Mouse (Mus musculus) myocyte (in vitro differentiated cells): Measurements from ENCODE around the gene Il1rl1. TPM values are rescaled to one million over a fixed set of nuclear protein-coding genes. Genes with fewer than 3 reads are reported as not detected.
A peak's percentile ranks its signal among the peaks of the same experiment; 100 is the strongest.

ENCODE experiments used
- H3K27me3 ChIP-seq: one replicate; pipeline ENCODE4 v1.6.1; 2011; ENCODE audit not compliant: control insufficient read depth, insufficient read depth, insufficient read length
- H3K36me3 ChIP-seq: one replicate; pipeline ENCODE4 v1.6.1; 2011; ENCODE audit not compliant: control insufficient read depth, insufficient read depth
- H3K4me2 ChIP-seq: one replicate; pipeline ENCODE4 v1.6.1; 2011; ENCODE audit warnings: low read depth, control low read depth
- H3K4me3 ChIP-seq: one replicate; pipeline ENCODE4 v1.5.1; 2011; ENCODE audit warnings: mild to moderate bottlenecking, control low read depth, moderate library complexity
- H3K79me2 ChIP-seq: one replicate; pipeline ENCODE4 v1.6.1; 2011; ENCODE audit not compliant: control insufficient read depth, insufficient read depth
- H3ac ChIP-seq: one replicate; pipeline ENCODE4 v1.6.1; 2011; ENCODE audit not compliant: control insufficient read depth, insufficient read length
- CEBPB ChIP-seq: IDR thresholded peaks from 2 replicates; pipeline ENCODE4 v1.6.1; 2011; ENCODE audit warnings: mild to moderate bottlenecking, moderate library complexity; ENCODE audit not compliant: poor library complexity, insufficient read depth, severe bottlenecking
- E2F4 ChIP-seq: IDR thresholded peaks from one replicate; pipeline ENCODE4 v1.6.1; 2011; ENCODE audit warnings: mild to moderate bottlenecking, control low read depth, moderate library complexity; ENCODE audit not compliant: insufficient read depth
- MAX ChIP-seq: IDR thresholded peaks from one replicate; pipeline ENCODE4 v1.6.1; 2011; ENCODE audit warnings: low read depth, mild to moderate bottlenecking, control low read depth
- MYOD1 ChIP-seq, 3 experiments: IDR thresholded peaks; one replicate each; pipeline ENCODE4 v1.6.1; 2011; ENCODE audit warnings: control low read depth in 2 of 3, low read depth in 2 of 3, mild to moderate bottlenecking in 2 of 3, moderate library complexity in 1 of 3; ENCODE audit not compliant: insufficient read length in 2 of 3, control insufficient read depth in 1 of 3
- MYOG ChIP-seq, 3 experiments: IDR thresholded peaks; one replicate each; pipeline ENCODE4 v1.6.1; 2011; ENCODE audit warnings: control low read depth in 2 of 3, low read depth in 2 of 3, mild to moderate bottlenecking in 2 of 3; ENCODE audit not compliant: insufficient read length in 2 of 3, control insufficient read depth in 1 of 3, insufficient read depth in 1 of 3
- POLR2A ChIP-seq: IDR thresholded peaks from one replicate; pipeline ENCODE4 v1.6.1; 2011; ENCODE audit warnings: low read depth, mild to moderate bottlenecking, control low read depth, moderate library complexity; ENCODE audit not compliant: insufficient read length
- POLR2AphosphoS2 ChIP-seq: IDR thresholded peaks from one replicate; pipeline ENCODE4 v1.6.1; 2011; ENCODE audit warnings: low read depth, control low read depth; ENCODE audit not compliant: insufficient read length
- REST ChIP-seq: IDR thresholded peaks from one replicate; pipeline ENCODE4 v1.6.1; 2011; ENCODE audit warnings: mild to moderate bottlenecking, control low read depth, moderate library complexity; ENCODE audit not compliant: insufficient read depth, insufficient read length
- SRF ChIP-seq: IDR thresholded peaks from one replicate; pipeline ENCODE4 v1.6.1; 2011; ENCODE audit warnings: low read depth; ENCODE audit not compliant: control insufficient read depth, insufficient read length
- TCF12 ChIP-seq: IDR thresholded peaks from one replicate; pipeline ENCODE4 v1.6.1; 2011; ENCODE audit warnings: mild to moderate bottlenecking, control low read depth; ENCODE audit not compliant: poor library complexity, insufficient read depth, severe bottlenecking
- TCF3 ChIP-seq: IDR thresholded peaks from one replicate; pipeline ENCODE4 v1.6.1; 2011; ENCODE audit warnings: low read depth, control low read depth; ENCODE audit not compliant: insufficient read length
- USF1 ChIP-seq: IDR thresholded peaks from one replicate; pipeline ENCODE4 v1.6.1; 2011; ENCODE audit warnings: low read depth, mild to moderate bottlenecking, control low read depth, moderate library complexity
- polyA plus RNA-seq: library from polyadenylated mRNA; unstranded; fragments of >200 nt; fragmentation: generic; extraction: Trizol; gene quantifications from one replicate; pipeline ENCODE4 v1.2.1, GENCODE M21; 2012; ENCODE audit warnings: missing spikeins

The Il1rl1 gene
- polyA plus RNA-seq, 1 experiment = 0.10 TPM

DNA sequence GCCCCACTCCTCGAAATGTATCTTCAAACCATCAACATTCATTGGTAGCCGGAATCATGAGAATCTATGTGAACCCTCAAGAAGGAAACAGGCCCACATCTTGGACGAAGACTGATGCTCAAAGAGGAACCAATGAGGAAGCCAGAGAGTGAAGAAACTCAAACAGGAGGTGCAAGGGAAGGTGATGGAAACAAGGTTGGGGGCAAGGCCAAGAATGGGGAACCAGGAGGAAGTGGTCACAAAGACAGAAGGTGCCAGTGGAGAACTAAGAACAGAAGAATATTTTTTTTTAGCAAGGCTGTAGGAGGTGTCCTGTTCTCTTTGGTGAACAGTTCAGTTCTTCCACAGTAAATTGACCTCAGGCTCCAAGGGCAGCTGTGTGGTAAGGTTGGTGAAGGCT lies 38.0 kb upstream of the Il1rl1 start:
- no peaks in the 10 kb centered on the region for H3K27me3 ChIP-seq
- no peak overlapping the region for H3ac ChIP-seq
- no peaks in the 10 kb centered on the region for H3K79me2 ChIP-seq
- no peaks in the 10 kb centered on the region for H3K36me3 ChIP-seq
- no peak overlapping the region for H3K4me3 ChIP-seq
- TF ChIP-seq MYOG (IDR thresholded peaks at IDR 0.05; ENCODE audit: control insufficient read depth in 1 of 3, insufficient read depth in 1 of 3, insufficient read length in 2 of 3, low read depth in 2 of 3) (no peak), TCF3 (no peak), SRF (no peak), TCF12 (no peak), CEBPB (no peak), USF1 (no peak), MYOD1 (IDR thresholded peaks at IDR 0.05; ENCODE audit: control insufficient read depth in 1 of 3, insufficient read length in 2 of 3, low read depth in 2 of 3) (no peak), MAX (no peak), POLR2AphosphoS2 (no peak), E2F4 (no peak), REST (no peak), POLR2A (no peak)
- H3K4me2 ChIP-seq = no peak overlapping the region

GRCm38 (mm10) chr1:40392535-40392934 lies 36.8 kb upstream of the Il1rl1 start:
- TF ChIP-seq TCF3 = no peak
- no peak for TF ChIP-seq USF1
- no peak for TF ChIP-seq TCF12
- TF ChIP-seq POLR2A = no peak
- TF ChIP-seq E2F4 = no peak
- TF ChIP-seq SRF = no peak
- no peak for TF ChIP-seq MAX
- TF ChIP-seq CEBPB = no peak
- TF ChIP-seq POLR2AphosphoS2 = no peak
- TF ChIP-seq REST = no peak
- no peak for TF ChIP-seq MYOD1 (IDR thresholded peaks at IDR 0.05; ENCODE audit: control insufficient read depth in 1 of 3, insufficient read length in 2 of 3, low read depth in 2 of 3)
- TF ChIP-seq MYOG (IDR thresholded peaks at IDR 0.05; ENCODE audit: control insufficient read depth in 1 of 3, insufficient read depth in 1 of 3, insufficient read length in 2 of 3, low read depth in 2 of 3) = no peak
- H3K4me3 ChIP-seq = no peak overlapping the region
- no peaks in the 10 kb centered on the region for H3K79me2 ChIP-seq

GRCm38 (mm10) chr1:40393214-40393613 lies 36.2 kb upstream of the Il1rl1 start:
- H3K27me3 ChIP-seq = no peaks in the 10 kb centered on the region
- peak overlapping the region; percentile 59 for H3K4me2 ChIP-seq
- no peak overlapping the region for H3ac ChIP-seq
- no peak for TF ChIP-seq TCF12
- no peaks in the 10 kb centered on the region for H3K79me2 ChIP-seq
- no peak overlapping the region for H3K4me3 ChIP-seq
- no peaks in the 10 kb centered on the region for H3K36me3 ChIP-seq

More at GRCm38 (mm10) chr1:40392535-40392934, 36.8 kb upstream of the Il1rl1 start:
- no peaks in the 10 kb centered on the region for H3K36me3 ChIP-seq
- no peaks in the 10 kb centered on the region for H3K27me3 ChIP-seq
- H3K4me2 ChIP-seq = no peak overlapping the region
- no peak overlapping the region for H3ac ChIP-seq

DNA sequence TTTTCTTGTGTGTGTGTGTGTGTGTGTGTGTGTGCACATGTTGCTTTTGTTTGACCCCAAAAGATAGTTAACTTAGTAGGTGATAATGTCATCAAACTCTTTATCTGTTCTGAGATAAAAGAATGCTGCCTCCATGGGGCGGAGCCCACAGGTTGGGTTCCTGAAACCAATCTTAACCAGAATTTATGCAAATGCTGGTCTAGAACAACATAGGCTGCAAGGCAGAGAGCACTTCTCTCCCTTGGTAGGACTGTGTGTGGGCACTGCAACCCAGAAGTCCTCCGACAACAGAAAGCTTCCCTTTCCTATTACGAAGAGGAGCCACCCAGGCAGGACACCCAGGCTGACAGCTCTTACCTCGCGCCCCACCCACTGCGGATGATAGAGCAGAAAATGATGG lies 29.7 kb upstream of the Il1rl1 start:
- no peaks in the 10 kb centered on the region for H3K27me3 ChIP-seq
- no peak overlapping the region for H3K4me3 ChIP-seq
- no peaks in the 10 kb centered on the region for H3K36me3 ChIP-seq
- no peak overlapping the region for H3K4me2 ChIP-seq
- H3ac ChIP-seq = no peak overlapping the region
- H3K79me2 ChIP-seq = no peaks in the 10 kb centered on the region
- TF ChIP-seq REST = no peak
- no peak for TF ChIP-seq TCF12
- TF ChIP-seq MAX = no peak
- TF ChIP-seq CEBPB = no peak
- no peak for TF ChIP-seq MYOG (IDR thresholded peaks at IDR 0.05; ENCODE audit: control insufficient read depth in 1 of 3, insufficient read depth in 1 of 3, insufficient read length in 2 of 3, low read depth in 2 of 3)
- no peak for TF ChIP-seq TCF3
- no peak for TF ChIP-seq POLR2A
- TF ChIP-seq POLR2AphosphoS2 = no peak
- TF ChIP-seq E2F4 = no peak
- no peak for TF ChIP-seq USF1
- TF ChIP-seq SRF = no peak
- no peak for TF ChIP-seq MYOD1 (IDR thresholded peaks at IDR 0.05; ENCODE audit: control insufficient read depth in 1 of 3, insufficient read length in 2 of 3, low read depth in 2 of 3)

DNA sequence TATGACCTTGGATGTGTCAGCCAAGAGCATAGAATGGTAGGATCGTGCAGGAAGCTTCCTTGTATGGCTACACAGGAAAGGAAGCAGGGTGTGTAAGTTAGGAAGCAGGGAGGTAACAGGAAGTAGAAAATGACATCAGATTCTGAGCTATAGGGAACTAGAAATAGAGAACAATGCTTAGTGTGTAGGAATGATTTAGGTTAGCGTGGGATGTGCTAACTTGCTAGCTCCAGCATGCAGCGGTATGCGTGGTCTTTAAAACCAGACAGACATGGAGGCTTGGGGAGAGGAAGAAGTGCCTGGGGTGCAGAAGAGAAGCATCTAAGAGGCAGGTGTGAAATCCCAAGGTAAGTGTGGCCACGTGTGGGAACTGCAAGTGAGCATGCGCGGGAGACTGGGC lies 24.7 kb upstream of the Il1rl1 start:
- Histone ChIP-seq H3ac (no peak overlapping the region), H3K36me3 (no peaks in the 10 kb centered on the region), H3K79me2 (no peaks in the 10 kb centered on the region), H3K27me3 (no peaks in the 10 kb centered on the region), H3K4me2 (no peak overlapping the region), H3K4me3 (no peak overlapping the region)
- TF ChIP-seq REST = no peak
- no peak for TF ChIP-seq MYOG (IDR thresholded peaks at IDR 0.05; ENCODE audit: control insufficient read depth in 1 of 3, insufficient read depth in 1 of 3, insufficient read length in 2 of 3, low read depth in 2 of 3)
- no peak for TF ChIP-seq POLR2A
